Mouse (Mus musculus) retina, embryonic 14.5 days (tissue): ENCODE measurements around the gene Tspan18.

Source experiments
- DNase-seq: peaks from one replicate; pipeline ENCODE4 v3.0.0-alpha.2; 2015; ENCODE audit warnings: low spot score

Gene Tspan18

DNA sequence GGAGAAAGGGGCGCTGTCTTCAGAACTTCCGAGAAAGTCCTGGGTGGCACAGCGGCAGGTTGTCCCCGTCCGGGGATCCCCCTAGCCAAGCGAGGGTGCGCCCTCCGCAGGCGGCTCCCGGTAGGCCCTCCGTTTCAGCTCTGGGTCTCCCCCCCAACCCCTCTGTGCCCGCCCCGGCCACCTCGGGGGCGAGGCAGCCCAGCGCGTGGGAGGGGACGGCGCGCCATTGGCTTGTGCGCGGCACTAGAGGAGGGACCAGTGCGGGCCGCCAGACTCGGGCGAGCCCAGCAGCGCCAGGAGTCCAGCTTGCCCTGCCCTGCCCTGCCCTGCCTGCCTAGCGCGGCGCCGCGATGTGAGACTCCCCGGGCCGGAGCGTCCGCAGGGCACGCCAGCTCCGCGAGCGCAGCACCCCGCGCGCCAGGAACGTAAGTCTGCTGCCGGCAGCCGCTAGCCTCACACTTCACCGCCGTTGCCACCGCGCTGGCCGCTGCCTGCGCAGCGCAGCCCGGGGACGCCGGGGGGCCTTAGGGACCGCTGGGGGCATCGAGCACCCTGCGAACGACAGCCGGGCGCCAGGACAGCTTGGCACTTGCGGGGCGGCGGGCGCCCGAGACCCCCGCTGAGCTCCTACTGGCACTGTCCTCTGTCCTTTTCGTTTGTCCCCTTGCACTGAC lies 146.8 kb downstream of the Tspan18 start, which contains the start of gene Trp53i11:
TSS of gene Trp53i11 (plus strand) at position 226 of the 674 bp plus-strand sequence.
- peak; percentile 91 for DNase-seq

GRCm38 (mm10) chr2:93182859-93183258 lies 151.4 kb downstream of the Tspan18 start:
- no peak for DNase-seq

DNA sequence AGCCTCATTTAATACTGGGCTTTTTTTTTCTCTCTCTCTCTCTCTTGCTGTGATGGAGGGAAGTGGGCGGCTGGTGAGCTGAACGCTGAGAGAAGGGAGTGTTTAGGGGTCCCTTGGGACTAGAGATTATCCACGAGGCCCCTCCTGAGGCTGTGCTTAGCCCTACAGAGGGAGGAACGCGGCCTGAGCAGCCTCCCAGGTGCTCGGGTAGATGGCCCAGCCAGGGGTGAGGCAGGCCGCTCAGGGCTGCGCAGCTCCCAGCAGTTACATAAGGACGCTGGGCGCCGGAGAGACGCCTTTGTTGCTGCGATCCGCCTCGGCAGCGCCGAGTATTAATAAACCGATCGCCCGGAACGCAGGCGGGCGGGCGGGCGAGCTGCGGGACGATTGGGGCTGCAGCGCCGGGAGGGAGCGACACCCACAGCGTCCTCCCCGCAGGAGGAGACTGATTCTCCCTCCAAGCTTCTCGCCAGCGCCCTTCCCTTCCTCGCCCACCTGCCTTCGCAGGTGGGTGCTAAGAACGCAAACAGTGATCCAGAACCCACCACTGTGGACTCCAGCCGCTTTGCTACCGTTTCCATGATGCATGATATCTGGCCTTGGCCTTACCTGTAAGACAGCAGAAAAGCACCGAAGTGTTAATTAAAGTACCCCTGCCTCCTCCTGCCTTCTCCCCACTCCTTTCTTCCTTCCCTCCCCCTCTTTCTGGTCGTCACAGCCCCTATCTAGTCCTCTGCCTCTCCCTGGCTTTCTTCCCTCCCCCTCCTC lies 154.0 kb downstream of the Tspan18 start:
- DNase-seq = peak; percentile 58

DNA sequence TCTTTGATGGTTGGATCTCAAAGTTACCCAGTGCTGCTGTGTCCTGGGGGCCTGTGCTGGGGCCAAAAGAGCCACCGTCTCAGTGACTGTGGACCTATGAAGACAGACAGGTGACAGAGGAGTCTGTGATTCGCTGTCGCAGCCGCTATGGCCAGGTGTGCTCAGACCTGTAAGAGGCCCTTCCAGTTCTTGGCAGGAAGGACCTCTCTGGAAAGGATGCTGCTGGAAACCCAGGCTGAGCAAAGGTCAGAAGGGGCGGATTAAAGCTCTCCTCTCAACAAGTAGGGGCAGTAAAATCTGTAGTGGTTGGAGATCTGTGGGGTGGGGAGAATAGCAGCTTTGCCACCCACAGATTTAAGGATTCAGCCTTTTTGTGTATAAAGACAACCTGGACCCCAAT lies 154.7 kb downstream of the Tspan18 start:
- DNase-seq = no peak

DNA sequence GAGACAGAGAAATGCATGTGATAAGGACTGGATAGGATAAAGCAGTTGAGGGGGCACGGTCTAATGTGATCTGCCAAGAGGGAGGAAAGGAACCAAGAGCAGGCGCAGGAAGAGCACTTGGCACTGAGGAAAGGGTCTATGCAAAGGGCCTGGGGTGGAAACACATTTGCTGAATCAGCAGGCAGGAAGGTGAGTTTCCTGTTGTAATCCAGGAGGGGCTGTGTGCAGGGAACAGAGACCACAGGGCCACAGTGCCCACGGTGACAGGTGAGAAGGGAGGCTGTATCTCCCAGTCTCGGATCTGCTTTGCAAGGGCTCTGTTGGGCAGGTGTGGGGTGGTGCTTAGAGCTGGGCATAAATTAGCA lies 156.0 kb downstream of the Tspan18 start:
- DNase-seq = no peak

- no peak for DNase-seq
Measured at GRCm38 (mm10) chr2:93177668-93178312, 156.5 kb downstream of the Tspan18 start.

- DNase-seq = peak; percentile 90
Measured at GRCm38 (mm10) chr2:93176871-93177667, 157.2 kb downstream of the Tspan18 start.

GRCm38 (mm10) chr2:93176193-93176798 lies 158.0 kb downstream of the Tspan18 start:
- DNase-seq = no peak

DNA sequence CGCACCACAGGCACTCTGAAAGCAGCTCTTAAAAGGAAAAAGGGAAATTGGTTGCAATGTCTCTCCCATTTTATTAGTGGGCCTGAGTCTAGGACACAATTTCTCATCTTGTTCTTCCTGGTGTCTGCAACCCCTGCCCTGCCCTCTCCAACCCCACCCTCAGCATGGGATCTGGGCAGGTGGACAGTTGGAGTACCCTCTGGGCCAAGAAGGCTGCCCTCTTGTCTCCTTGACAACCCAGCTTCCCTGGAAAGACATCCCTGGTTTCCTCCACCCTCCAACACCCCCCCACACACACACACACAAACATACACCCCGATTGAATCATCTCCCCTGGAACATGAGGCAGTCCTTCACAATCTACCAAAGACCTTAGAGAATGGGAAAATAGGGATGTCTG lies 158.6 kb downstream of the Tspan18 start:
- no peak for DNase-seq

DNA sequence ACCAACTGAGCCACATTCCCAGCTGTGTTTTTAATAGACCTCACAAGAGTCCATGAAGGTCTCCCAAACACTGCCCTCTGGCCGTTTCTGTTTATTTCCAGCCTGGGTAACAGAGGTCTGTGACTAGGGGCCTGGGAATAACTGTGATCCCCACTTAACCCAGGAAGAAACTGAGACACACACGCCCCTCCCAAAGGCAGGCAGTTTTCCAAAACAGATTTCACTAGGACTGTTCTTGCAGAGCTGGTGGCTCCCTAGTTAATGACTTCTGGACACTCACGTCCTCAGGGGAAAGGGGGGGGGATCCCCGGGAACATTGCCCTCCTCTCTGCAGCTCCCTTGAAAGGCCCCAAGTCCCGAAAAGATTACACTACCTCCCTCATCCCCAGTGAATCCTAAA lies 159.0 kb downstream of the Tspan18 start:
- no peak for DNase-seq

- peak; percentile 69 for DNase-seq
Measured at GRCm38 (mm10) chr2:93174159-93174558, 160.1 kb downstream of the Tspan18 start.

- no peak for DNase-seq
Measured at GRCm38 (mm10) chr2:93172460-93172859, 161.8 kb downstream of the Tspan18 start.

GRCm38 (mm10) chr2:93171929-93172328 lies 162.4 kb downstream of the Tspan18 start:
- DNase-seq = no peak

GRCm38 (mm10) chr2:93170845-93171200 lies 163.5 kb downstream of the Tspan18 start:
- no peak for DNase-seq

GRCm38 (mm10) chr2:93170156-93170844 lies 164.0 kb downstream of the Tspan18 start:
- DNase-seq = no peak

DNA sequence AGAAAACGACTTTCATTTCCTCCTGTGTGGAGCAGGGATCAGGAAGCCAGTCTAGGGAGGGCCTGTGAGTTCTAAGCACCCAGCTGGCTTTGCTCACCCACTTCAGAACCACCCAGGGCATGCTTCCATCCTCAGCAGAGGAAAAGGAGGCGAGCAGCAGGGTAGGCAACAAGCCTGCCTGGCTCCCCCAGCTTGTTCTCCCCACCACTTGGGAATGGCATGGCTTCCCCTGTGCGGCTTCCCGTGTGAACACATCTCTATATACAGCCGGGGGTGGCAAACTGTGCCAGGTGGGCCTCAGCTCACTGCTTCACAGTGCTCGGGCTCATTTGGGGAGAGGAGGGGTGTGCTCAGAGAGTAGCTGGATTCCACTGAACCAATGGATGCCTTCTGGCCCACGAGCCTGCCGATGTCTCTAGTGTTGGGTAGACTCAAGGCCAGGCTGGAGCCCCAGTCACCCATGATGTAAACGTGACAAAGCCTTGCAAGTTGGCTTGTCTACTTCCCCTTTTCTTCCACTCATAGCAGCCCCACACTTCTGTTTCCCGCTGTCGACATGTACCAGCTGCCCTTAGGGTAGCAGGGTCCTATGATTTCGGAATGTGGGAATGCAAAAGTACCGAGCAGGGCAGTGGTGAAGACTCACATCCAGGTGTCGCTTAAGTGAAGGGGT lies 167.4 kb downstream of the Tspan18 start:
- DNase-seq = no peak

GRCm38 (mm10) chr2:93166295-93166694 lies 168.0 kb downstream of the Tspan18 start:
- DNase-seq = no peak

- DNase-seq = no peak
Measured at GRCm38 (mm10) chr2:93163750-93164335, 170.5 kb downstream of the Tspan18 start.

DNA sequence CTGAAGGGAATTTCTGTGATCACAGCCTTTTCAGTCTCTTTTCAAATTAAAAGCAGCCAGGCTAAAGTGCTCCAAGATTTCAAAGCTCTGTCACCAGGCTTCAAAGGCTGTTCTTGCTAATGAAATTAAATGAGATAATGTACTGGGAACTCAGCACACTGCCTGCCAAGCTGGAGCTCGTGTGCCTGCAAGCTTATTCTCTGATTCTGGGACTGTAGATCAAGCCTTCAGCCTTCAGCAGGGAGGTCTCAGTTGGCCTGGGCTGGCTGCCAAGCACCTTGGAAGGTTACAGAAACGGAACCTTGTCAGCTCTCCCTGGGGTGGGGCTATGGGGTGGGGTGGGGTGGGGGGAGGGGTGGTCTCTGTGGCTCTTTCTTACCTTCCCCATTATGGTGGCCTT lies 171.0 kb downstream of the Tspan18 start:
- no peak for DNase-seq

DNA sequence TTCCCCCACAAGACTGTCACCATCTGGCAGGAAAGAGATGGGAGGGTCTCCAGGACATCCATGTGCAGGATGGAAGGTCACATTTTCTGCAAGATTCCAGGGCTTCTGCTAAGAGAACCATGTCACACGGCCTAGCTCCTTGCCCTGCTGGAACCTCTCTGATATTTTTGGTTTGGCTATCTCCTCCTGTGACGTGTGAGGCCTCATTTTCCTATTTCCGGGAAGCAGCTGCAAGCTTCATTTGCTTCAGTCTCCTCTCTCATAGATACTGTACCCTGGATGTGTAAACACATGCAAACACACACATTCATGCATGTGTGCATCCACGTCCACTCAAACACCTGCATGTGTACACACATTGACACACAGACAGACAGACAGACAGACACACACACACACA lies 171.5 kb downstream of the Tspan18 start:
- no peak for DNase-seq
